Mouse (Mus musculus) stomach, embryonic 15.5 days (tissue): ENCODE measurements around the gene Nop14. TPM values are rescaled to one million over a fixed set of nuclear protein-coding genes. Genes with fewer than 3 reads are reported as not detected.
"Not testable (repeated sequence)": the region's sequence is repeated elsewhere in the genome, so short reads cannot be mapped to it uniquely, and the experiment has no call there.

Experiments
- ATAC-seq: fragments of 200-750 bp; cut with Nextera tagmentation; 2 replicates; pipeline ENCODE4 v1.8.0; 2017; ENCODE audit warnings: low read depth, moderate number of reproducible peaks, moderate TSS enrichment; ENCODE audit not compliant: insufficient read depth, low FRiP score
- H3K27ac ChIP-seq: fragments of 300-500 bp; sonication (generic); 2 replicates; pipeline ENCODE4 v1.5.1; 2015; ENCODE audit warnings: mild to moderate bottlenecking, inconsistent platforms
- H3K27me3 ChIP-seq: fragments of 300-500 bp; sonication (generic); replicated peaks from 2 replicates; pipeline ENCODE4 v1.6.1; 2015; ENCODE audit warnings: inconsistent platforms
- H3K36me3 ChIP-seq: fragments of 300-500 bp; sonication (generic); 2 replicates; pipeline ENCODE4 v1.6.1; 2015; ENCODE audit warnings: inconsistent platforms
- H3K4me1 ChIP-seq: fragments of 300-500 bp; sonication (generic); 2 replicates; pipeline ENCODE4 v1.6.1; 2015; ENCODE audit warnings: inconsistent platforms
- H3K4me2 ChIP-seq: fragments of 300-500 bp; sonication (generic); 2 replicates; pipeline ENCODE4 v1.6.1; 2015; ENCODE audit warnings: mild to moderate bottlenecking, inconsistent platforms
- H3K4me3 ChIP-seq: fragments of 300-500 bp; sonication (generic); replicated peaks from 2 replicates; pipeline ENCODE4 v1.5.1; 2015; ENCODE audit warnings: inconsistent platforms
- H3K9ac ChIP-seq: fragments of 300-500 bp; sonication (generic); 2 replicates; pipeline ENCODE4 v1.6.1; 2015; ENCODE audit warnings: inconsistent platforms
- H3K9me3 ChIP-seq: fragments of 300-500 bp; sonication (generic); 2 replicates; pipeline ENCODE4 v1.6.1; 2016; ENCODE audit warnings: inconsistent platforms
- WGBS: fragments of 180-500 bp; shearing (Covaris S2); methylation state at CpG from one replicate; pipeline ENCODE4 v1.1.7; 2015; 5-methylcytosine and 5-hydroxymethylcytosine counted together
- polyA plus RNA-seq: library from polyadenylated mRNA; unstranded; fragments of >200 nt; fragmentation: Nextera tagmentation; extraction: Ambion mirVana; gene quantifications from 2 replicates; pipeline ENCODE4 v1.2.1, GENCODE M21; 2015

Nop14 gene
- polyA plus RNA-seq, 1 experiment from 2014 or later: 22.8 TPM

DNA sequence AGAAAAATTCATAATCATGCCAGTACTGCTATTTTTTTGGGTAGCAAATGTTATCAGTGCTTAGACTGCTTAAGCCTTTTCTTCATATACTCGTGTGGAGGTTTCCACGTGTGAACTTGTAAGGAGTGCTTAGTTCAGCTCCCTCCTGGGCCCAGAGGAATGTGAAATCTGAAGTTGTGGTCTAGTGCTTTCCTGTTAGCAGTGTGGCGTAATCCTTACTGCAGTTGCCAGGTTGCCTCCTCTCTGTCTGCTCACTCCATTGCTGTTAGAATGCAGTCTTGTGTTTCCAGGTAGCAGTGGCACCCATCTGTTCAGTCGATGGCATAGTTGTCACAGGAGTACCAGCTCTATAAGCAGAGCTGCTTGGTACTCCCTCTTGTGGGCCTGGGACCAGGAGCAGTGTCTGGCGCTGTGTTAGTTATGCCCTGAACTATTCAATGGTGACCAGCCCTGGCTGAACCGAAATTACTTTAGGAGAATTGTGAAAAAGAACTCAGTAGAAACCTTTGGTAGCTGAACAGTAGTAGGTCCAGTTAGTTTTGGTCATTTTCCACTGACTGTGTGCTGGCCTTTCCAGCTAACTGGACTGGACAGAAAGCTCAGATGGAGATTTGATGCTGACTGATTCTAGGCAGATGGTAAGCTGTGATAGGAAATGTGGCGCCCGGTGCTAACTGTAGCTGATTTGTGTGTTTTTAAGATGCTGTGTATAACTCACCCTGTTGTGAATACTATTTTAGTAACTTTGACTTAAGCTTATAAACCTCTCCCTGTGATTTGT lies 52.7 kb downstream of the Nop14 start:
- Histone ChIP-seq H3K4me3 (no peak overlapping the region), H3K36me3 (peaks cover 53% of the 10 kb centered on the region), H3K27ac (no peak overlapping the region), H3K27me3 (no peaks in the 10 kb centered on the region), H3K4me1 (no peaks in the 10 kb centered on the region), H3K9me3 (no peaks in the 10 kb centered on the region), H3K4me2 (no peak overlapping the region), H3K9ac (no peak overlapping the region)
- ATAC-seq: no peak
- WGBS: 84% methylated on average over 8 of the region's 8 CpGs

- Histone ChIP-seq H3K27ac (no peak overlapping the region), H3K9ac (no peak overlapping the region), H3K36me3 (peaks cover 44% of the 10 kb centered on the region), H3K4me2 (no peak overlapping the region), H3K27me3 (no peaks in the 10 kb centered on the region), H3K4me3 (no peak overlapping the region), H3K9me3 (no peaks in the 10 kb centered on the region), H3K4me1 (no peaks in the 10 kb centered on the region)
- ATAC-seq: no peak
- 97% methylated on average over 5 of the region's 5 CpGs for WGBS
Observed at GRCm38 (mm10) chr5:34604576-34604975, 55.4 kb downstream of the Nop14 start.

GRCm38 (mm10) chr5:34593202-34593727 lies 66.7 kb downstream of the Nop14 start:
- ATAC-seq: no peak
- H3K36me3 ChIP-seq: 0 out of 2 replicates have a peak, but pooled peaks cover 3% of the 10 kb centered on the region
- 91% methylated on average over 9 of the region's 9 CpGs for WGBS

GRCm38 (mm10) chr5:34592666-34593065 lies 67.3 kb downstream of the Nop14 start:
- WGBS: 96% methylated on average over 6 of the region's 6 CpGs
- Histone ChIP-seq H3K4me1 (0 out of 2 replicates have a peak, but pooled peaks cover 3% of the 10 kb centered on the region), H3K9me3 (no peaks in the 10 kb centered on the region), H3K4me2 (no peak overlapping the region), H3K27ac (no peak overlapping the region), H3K27me3 (no peaks in the 10 kb centered on the region), H3K36me3 (no peaks in the 10 kb centered on the region), H3K4me3 (no peak overlapping the region), H3K9ac (no peak overlapping the region)
- ATAC-seq: no peak

More at GRCm38 (mm10) chr5:34593202-34593727, 66.7 kb downstream of the Nop14 start:
- H3K4me3 ChIP-seq: no peak overlapping the region
- H3K9ac ChIP-seq: no peak overlapping the region
- no peaks in the 10 kb centered on the region for H3K27me3 ChIP-seq
- no peaks in the 10 kb centered on the region for H3K9me3 ChIP-seq
- H3K27ac ChIP-seq: no peak overlapping the region
- H3K4me1 ChIP-seq: 0 out of 2 replicates have a peak, but pooled peaks cover 3% of the 10 kb centered on the region
- no peak overlapping the region for H3K4me2 ChIP-seq

GRCm38 (mm10) chr5:34592224-34592623 lies 67.7 kb downstream of the Nop14 start:
- 83% methylated on average over 5 of the region's 5 CpGs for WGBS
- H3K4me3 ChIP-seq, H3K36me3 ChIP-seq, H3K4me2 ChIP-seq, H3K4me1 ChIP-seq, H3K27ac ChIP-seq, H3K9ac ChIP-seq, H3K9me3 ChIP-seq, ATAC-seq, H3K27me3 ChIP-seq: not testable (repeated sequence)

GRCm38 (mm10) chr5:34591388-34592004 lies 68.5 kb downstream of the Nop14 start:
- H3K36me3 ChIP-seq: no peaks in the 10 kb centered on the region
- no peak overlapping the region for H3K4me3 ChIP-seq
- H3K9ac ChIP-seq: no peak overlapping the region
- no peaks in the 10 kb centered on the region for H3K27me3 ChIP-seq
- no peaks in the 10 kb centered on the region for H3K9me3 ChIP-seq
- 75% methylated on average over 5 of the region's 5 CpGs for WGBS
- H3K4me2 ChIP-seq: no peak overlapping the region
- ATAC-seq: no peak
- 0 out of 2 replicates have a peak, but pooled peaks cover 3% of the 10 kb centered on the region for H3K4me1 ChIP-seq
- H3K27ac ChIP-seq: no peak overlapping the region

DNA sequence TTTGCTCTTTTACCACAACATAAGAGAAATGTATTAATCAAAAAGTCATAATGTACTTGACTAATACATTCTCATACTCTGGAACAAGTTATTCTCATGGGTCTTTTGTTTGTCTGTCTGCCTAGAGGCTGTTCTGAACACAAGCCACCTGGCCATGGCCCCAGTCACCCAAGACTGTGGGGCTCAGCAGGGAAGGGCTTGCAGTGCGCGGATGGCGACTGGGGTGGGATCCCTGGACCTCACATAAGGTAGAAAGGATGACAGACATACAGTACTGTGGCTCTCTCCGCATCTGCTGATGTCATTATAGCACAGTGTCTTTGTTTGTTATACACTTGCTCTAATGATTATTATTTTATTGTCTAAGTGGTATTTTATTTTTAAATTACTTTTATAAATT lies 69.2 kb downstream of the Nop14 start:
- H3K36me3 ChIP-seq: no peaks in the 10 kb centered on the region
- no peaks in the 10 kb centered on the region for H3K27me3 ChIP-seq
- 0 out of 2 replicates have a peak, but pooled peaks cover 3% of the 10 kb centered on the region for H3K4me1 ChIP-seq
- WGBS: 54% methylated on average over 4 of the region's 4 CpGs
- H3K9ac ChIP-seq: no peak overlapping the region
- no peak overlapping the region for H3K4me3 ChIP-seq
- H3K27ac ChIP-seq: no peak overlapping the region
- no peak for ATAC-seq
- H3K4me2 ChIP-seq: no peak overlapping the region
- H3K9me3 ChIP-seq: no peaks in the 10 kb centered on the region

DNA sequence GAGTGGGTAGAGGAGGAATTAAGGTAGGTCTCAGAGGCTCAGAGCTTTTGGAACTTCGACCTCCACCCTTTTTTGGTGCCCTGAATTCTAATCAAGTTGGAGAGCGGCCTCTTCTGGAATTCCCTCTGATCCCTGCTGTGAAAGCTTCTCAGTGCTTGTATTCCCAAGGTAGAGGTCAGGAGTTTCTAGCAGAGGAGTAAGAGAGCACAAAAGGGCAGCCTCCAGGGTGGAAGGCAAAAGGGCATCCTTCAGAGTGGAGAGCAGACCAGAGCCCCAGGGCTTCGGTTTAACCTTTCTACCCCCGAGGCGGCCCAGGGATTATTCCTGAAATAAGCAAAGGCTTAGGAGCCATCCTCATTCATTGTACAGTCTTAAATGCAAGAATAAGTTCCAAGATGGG lies 69.9 kb downstream of the Nop14 start:
- Histone ChIP-seq H3K9me3 (no peaks in the 10 kb centered on the region), H3K27me3 (no peaks in the 10 kb centered on the region), H3K4me2 (no peak overlapping the region), H3K27ac (no peak overlapping the region), H3K36me3 (no peaks in the 10 kb centered on the region), H3K4me1 (0 out of 2 replicates have a peak, but pooled peaks cover 3% of the 10 kb centered on the region), H3K4me3 (no peak overlapping the region), H3K9ac (no peak overlapping the region)
- 33% methylated on average over 5 of the region's 5 CpGs for WGBS
- ATAC-seq: no peak

Other genes starting within 250 kb of the Nop14 start
- 22.9 and 23.2 TPM in 2 replicates for gene Tnip2, start 146.2 kb downstream of the Nop14 start, polyA plus RNA-seq
- 5.9 and 10.9 TPM in 2 replicates for gene Sh3bp2, start 134.3 kb downstream of the Nop14 start, polyA plus RNA-seq
- gene Add1, start 86.5 kb downstream of the Nop14 start, polyA plus RNA-seq: 162 and 168 TPM in 2 replicates
- 119 and 147 TPM in 2 replicates for gene Mfsd10, start 22.9 kb downstream of the Nop14 start, polyA plus RNA-seq
- gene Grk4, start 231 bp upstream of the Nop14 start, polyA plus RNA-seq: 1.8 and 2.4 TPM in 2 replicates
- gene Htt, start 101.6 kb upstream of the Nop14 start, polyA plus RNA-seq: 11.9 TPM in 2 replicates
- gene Msantd1, start 247.9 kb upstream of the Nop14 start, polyA plus RNA-seq: 0.54 and 0.57 TPM in 2 replicates